Mouse (Mus musculus): ENCODE results near the gene Slc6a17. TPM values are rescaled to one million over a fixed set of nuclear protein-coding genes. Genes with fewer than 3 reads are reported as not detected.

Slc6a17 gene
- 28.2 and 31.8 TPM in 2 replicates for polyA plus RNA-seq (2012; rRNA removed)

GRCm38 (mm10) chr3:107517631-107518108, at the start of gene Slc6a17:
Slc6a17 (minus strand) TSS chr3:107518018.

GRCm38 (mm10) chr3:107554842-107555241, 37.0 kb upstream of the Slc6a17 start, which contains the start of gene Ubl4b:
Ubl4b (minus strand) TSS chr3:107555073.

GRCm38 (mm10) chr3:107459196-107459772, 58.5 kb downstream of the Slc6a17 start, which contains the start of gene Kcnc4:
Kcnc4 (minus strand) TSS chr3:107459552.

Other genes with a start within 250 kb of the Slc6a17 start
- 108 and 140 TPM in 2 replicates for gene Lamtor5, start 239.2 kb downstream of the Slc6a17 start, polyA plus RNA-seq (2012; rRNA removed)
- gene Slc16a4, start 226.8 kb downstream of the Slc6a17 start, polyA plus RNA-seq (2012; rRNA removed), result 1.0 and 1.8 TPM in 2 replicates
- gene Rbm15, start 184.3 kb downstream of the Slc6a17 start, polyA plus RNA-seq (2012; rRNA removed), result 5.0 and 5.6 TPM in 2 replicates
- 6.9 and 9.5 TPM in 2 replicates for gene Kcnc4, start 58.5 kb downstream of the Slc6a17 start, polyA plus RNA-seq (2012; rRNA removed)
- gene Ubl4b, start 37.1 kb upstream of the Slc6a17 start, polyA plus RNA-seq (2012; rRNA removed), result 0.10 TPM in 2 replicates
- 1.6 and 1.9 TPM in 2 replicates for gene Alx3, start 77.0 kb upstream of the Slc6a17 start, polyA plus RNA-seq (2012; rRNA removed)
- gene Gm10961, start 113.3 kb upstream of the Slc6a17 start, polyA plus RNA-seq (2012; rRNA removed), result not detected in 2 replicates
- 179 and 196 TPM in 2 replicates for gene Strip1, start 113.7 kb upstream of the Slc6a17 start, polyA plus RNA-seq (2012; rRNA removed)
- 177 and 191 TPM in 2 replicates for gene Ahcyl1, start 178.5 kb upstream of the Slc6a17 start, polyA plus RNA-seq (2012; rRNA removed)
- gene Csf1, start 242.5 kb upstream of the Slc6a17 start, polyA plus RNA-seq (2012; rRNA removed), result 8.8 and 12.0 TPM in 2 replicates